Mouse (Mus musculus) kidney, adult 2 months (tissue): ENCODE data around the gene Trpc1. TPM values are rescaled to one million over a fixed set of nuclear protein-coding genes. Genes with fewer than 3 reads are reported as not detected.

Source experiments
- DNase-seq: peaks from one replicate; pipeline ENCODE4 v3.0.0; 2021
- H3K27ac ChIP-seq: fragments of 200-500 bp; 2 replicates; pipeline ENCODE4 v1.5.1; 2012; ENCODE audit warnings: low read depth, low read length, control low read depth, inconsistent platforms; ENCODE audit not compliant: insufficient read depth
- H3K27me3 ChIP-seq: fragments of 200-500 bp; replicated peaks from 2 replicates; pipeline ENCODE4 v1.6.1; 2012; ENCODE audit warnings: mild to moderate bottlenecking, moderate library complexity, low read length, inconsistent platforms; ENCODE audit not compliant: control insufficient read depth, insufficient read depth
- H3K36me3 ChIP-seq: fragments of 200-500 bp; 2 replicates; pipeline ENCODE4 v1.6.1; 2012; ENCODE audit warnings: mild to moderate bottlenecking, moderate library complexity, low read length, inconsistent platforms; ENCODE audit not compliant: control insufficient read depth, insufficient read depth
- H3K4me1 ChIP-seq: fragments of 200-500 bp; 2 replicates; pipeline ENCODE4 v1.6.1; 2011; ENCODE audit warnings: low read length; ENCODE audit not compliant: control insufficient read depth, insufficient read depth
- H3K4me3 ChIP-seq: fragments of 200-500 bp; 2 replicates; pipeline ENCODE4 v1.5.1; 2011; ENCODE audit warnings: mild to moderate bottlenecking, low read depth, low read length, control low read depth; ENCODE audit not compliant: insufficient read depth
- CTCF ChIP-seq: fragments of 200-500 bp; conservative IDR thresholded peaks from 2 replicates; pipeline ENCODE4 v1.5.1; 2011; ENCODE audit warnings: low read depth, mild to moderate bottlenecking, control low read depth, low read length, moderate library complexity, mixed read lengths; ENCODE audit not compliant: insufficient read depth, insufficient read length
- POLR2A ChIP-seq: fragments of 200-500 bp; IDR thresholded peaks from one replicate; pipeline ENCODE4 v1.6.1; 2011; ENCODE audit warnings: low read depth, low read length, control low read depth
- WGBS: fragments of 180-500 bp; shearing (Covaris S2); methylation state at CpG from one replicate; pipeline ENCODE4 v1.1.7; 2018; 5-methylcytosine and 5-hydroxymethylcytosine counted together
- polyA plus RNA-seq: library from polyadenylated mRNA; depleted of rRNA; stranded (reverse); fragments of >200 nt; gene quantifications from 2 replicates; pipeline ENCODE4 v1.2.3, GENCODE M21; 2012; rRNA removed

The Trpc1 gene
- 11.6 and 13.6 TPM in 2 replicates for polyA plus RNA-seq

GRCm38 (mm10) chr9:95750037-95750511, at the start of gene Trpc1:
TSS of gene Trpc1 (minus strand) at chr9:95750375.
- Histone ChIP-seq H3K4me3 (peak within 1 kb of the TSS; percentile 98), H3K27me3 (no peaks in the 10 kb centered on the region; the same call in 1 of the 2 replicates), H3K4me1 (peaks cover 10% of the 10 kb centered on the region; the same call in 1 of the 2 replicates), H3K27ac (peak within 1 kb of the TSS; percentile 57), H3K36me3 (no peaks in the 10 kb centered on the region)
- under 1% methylated on average over 56 of the region's 56 CpGs for WGBS
- peak; percentile 87 for DNase-seq
- TF ChIP-seq POLR2A (peak; percentile 73), CTCF (no peak)

DNA sequence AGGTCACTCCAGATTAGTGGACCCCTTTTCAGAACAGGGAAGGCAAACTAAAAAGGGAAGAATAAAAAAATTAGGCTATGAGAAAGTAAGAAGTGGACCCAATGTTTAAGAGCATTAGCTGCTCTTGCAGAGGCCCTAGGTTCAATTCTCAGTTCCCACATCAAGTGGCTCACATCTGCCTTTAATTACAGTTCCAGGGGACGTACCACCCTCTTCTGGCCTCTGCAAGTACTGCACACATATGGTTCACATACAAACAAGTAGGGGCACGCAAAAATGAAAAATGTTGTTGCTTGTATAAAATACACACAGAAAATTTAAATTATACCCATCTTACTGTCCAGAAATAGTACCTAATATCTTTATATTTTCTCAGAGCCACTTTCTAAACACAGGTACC, 46.1 kb upstream of the Trpc1 start:
- WGBS: 92% methylated on average over 2 of the region's 2 CpGs
- Histone ChIP-seq H3K36me3 (no peaks in the 10 kb centered on the region), H3K27me3 (no peaks in the 10 kb centered on the region), H3K4me3 (no peak overlapping the region), H3K27ac (peak overlapping the region; percentile 100), H3K4me1 (peaks cover 9% of the 10 kb centered on the region)
- no peak for DNase-seq
- TF ChIP-seq CTCF (no peak), POLR2A (no peak)

GRCm38 (mm10) chr9:95795844-95796243, 45.7 kb upstream of the Trpc1 start:
- H3K4me3 ChIP-seq: no peak overlapping the region
- H3K27ac ChIP-seq: peak overlapping the region; percentile 100
- peaks cover 9% of the 10 kb centered on the region for H3K4me1 ChIP-seq
- H3K27me3 ChIP-seq: no peaks in the 10 kb centered on the region
- peak; percentile 9 for DNase-seq
- TF ChIP-seq POLR2A (no peak), CTCF (no peak)
- WGBS: 52% methylated on average over 5 of the region's 5 CpGs
- H3K36me3 ChIP-seq: no peaks in the 10 kb centered on the region

DNA sequence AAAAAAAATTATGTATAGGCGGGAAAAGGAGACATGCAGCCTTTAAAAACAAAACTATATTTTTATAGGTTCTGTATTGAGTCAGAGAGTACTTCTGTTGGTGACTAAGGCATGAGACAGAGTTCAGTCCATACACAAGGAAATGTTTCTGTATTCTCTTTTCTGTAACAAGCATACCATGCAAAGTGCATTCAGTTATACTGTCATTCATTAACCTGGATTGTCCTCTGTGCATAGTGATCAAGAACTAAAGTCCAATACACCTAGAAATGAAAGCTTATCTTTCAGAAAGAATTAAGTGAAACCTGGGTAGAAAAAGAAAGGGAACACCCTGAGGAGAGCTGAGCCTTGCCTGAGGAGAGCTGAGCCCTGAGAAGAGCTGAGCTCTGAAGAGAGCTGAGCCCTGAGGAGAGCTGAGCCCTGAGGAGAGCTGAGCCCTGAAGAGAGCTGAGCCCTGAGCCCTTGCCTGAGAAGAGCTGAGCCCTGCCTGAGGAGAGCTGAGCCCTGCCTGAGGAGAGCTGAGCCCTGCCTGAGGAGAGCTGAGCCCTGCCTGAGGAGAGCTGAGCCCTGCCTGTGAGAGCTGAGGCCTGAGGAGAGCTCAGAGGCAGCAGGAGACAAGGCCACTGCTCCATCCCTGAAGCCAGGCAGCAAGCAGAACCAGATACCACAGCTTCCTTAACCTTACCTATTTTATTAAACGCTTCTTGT, 45.1 kb upstream of the Trpc1 start:
- Histone ChIP-seq H3K4me1 (peaks cover 9% of the 10 kb centered on the region), H3K27me3 (no peaks in the 10 kb centered on the region), H3K27ac (peak overlapping the region; percentile 100), H3K36me3 (no peaks in the 10 kb centered on the region), H3K4me3 (no peak overlapping the region)
- DNase-seq: peak; percentile 77
- TF ChIP-seq POLR2A: no peak
- no peak for TF ChIP-seq CTCF
- 48% methylated on average over 2 of the region's 2 CpGs for WGBS

DNA sequence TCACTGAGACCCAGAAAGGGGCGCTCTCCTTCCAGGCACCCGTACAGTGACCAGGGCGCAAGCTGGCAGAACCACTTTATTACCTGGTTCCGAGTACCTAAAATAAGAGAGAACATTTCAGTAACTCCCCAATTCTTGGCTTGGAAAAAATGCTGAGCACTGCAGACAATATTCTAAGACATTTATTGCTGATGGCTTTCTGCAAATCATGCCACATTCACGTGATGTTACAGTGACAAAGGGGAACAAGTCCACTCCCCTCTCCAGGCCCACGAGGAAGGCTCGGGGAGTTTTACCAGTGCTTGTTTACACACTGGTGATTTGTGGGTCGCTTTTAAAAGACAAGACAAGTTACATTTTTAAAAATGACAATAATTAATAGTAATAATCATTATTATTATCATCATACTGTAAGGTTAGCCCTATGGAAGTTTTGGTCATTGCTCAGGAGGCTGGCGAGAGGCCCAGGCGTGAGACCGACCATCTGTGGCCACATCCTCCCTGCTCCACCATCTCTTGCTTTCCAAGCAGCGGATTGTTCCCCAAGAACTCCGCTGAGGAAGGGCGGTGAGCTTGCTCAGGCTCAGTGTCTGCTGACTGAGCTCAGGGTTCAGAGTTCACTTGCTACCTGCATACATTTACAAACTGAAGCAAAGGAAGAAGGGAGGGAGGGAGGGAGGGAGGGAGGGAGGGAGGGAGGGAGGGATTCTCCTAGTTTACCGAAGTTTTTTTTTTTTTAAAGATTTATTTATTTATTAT, 44.0 kb upstream of the Trpc1 start:
- Histone ChIP-seq H3K4me1 (peaks cover 9% of the 10 kb centered on the region), H3K27ac (no peak overlapping the region; the same call in 1 of the 2 replicates), H3K4me3 (no peak overlapping the region), H3K36me3 (no peaks in the 10 kb centered on the region), H3K27me3 (no peaks in the 10 kb centered on the region)
- TF ChIP-seq CTCF (no peak), POLR2A (no peak)
- peak; percentile 87 for DNase-seq
- 55% methylated on average over 15 of the region's 15 CpGs for WGBS

DNA sequence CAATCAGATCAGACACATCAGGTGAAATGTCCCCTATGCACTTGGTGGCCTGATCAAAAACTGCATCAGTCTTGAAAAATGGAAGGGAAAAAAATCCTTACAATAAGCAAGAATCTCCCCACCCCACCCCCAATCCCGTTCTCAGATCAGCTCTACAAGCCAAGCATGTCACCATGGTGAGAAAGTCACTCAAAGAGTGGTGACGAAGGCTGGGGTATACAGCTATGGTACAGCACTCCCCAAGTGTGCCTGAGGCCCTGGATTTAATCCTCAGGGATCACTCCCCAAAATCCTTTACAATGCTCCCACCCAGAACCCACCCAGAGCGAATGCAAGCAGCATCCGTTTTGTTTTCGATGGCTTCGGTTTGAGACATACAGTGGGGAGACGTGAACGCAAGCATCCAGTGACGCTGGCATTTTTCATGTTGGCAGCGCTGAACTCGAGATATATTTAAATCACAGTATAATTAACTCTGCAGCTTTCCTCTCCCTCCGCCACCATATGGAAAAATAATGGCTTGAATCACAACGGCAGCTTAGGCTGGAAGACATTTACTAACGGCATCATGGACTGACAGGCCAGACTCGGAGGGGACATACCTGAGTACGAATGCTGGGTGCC, 34.8 kb upstream of the Trpc1 start:
- 85% methylated on average over 16 of the region's 16 CpGs for WGBS
- Histone ChIP-seq H3K4me1 (no peaks in the 10 kb centered on the region), H3K36me3 (no peaks in the 10 kb centered on the region), H3K4me3 (no peak overlapping the region), H3K27me3 (no peaks in the 10 kb centered on the region), H3K27ac (no peak overlapping the region)
- TF ChIP-seq CTCF (no peak), POLR2A (no peak)
- no peak for DNase-seq
